Mouse (Mus musculus) left cerebral cortex, adult 8-10 months (tissue): ENCODE results near the gene Ppm1e. TPM values are rescaled to one million over a fixed set of nuclear protein-coding genes. Genes with fewer than 3 reads are reported as not detected.

Source experiments
- total RNA-seq, 4 experiments: library from RNA; stranded (reverse); gene quantifications; 2 replicates each; pipeline ENCODE4 v1.2.4; 2022

Ppm1e gene
- total RNA-seq, 4 experiments from 2014 or later, result 114 to 128 (median 123) TPM

Other genes with a start within 250 kb of the Ppm1e start
- gene Ska2, start 249.8 kb downstream of the Ppm1e start, total RNA-seq, result 10 to 100 TPM; 11.2 to 13.8 (median 12.4) TPM
- gene Trim37, start 231.9 kb downstream of the Ppm1e start, total RNA-seq, result 100 to 1,000 TPM; 199 to 222 (median 214) TPM
- gene Rad51c, start 45.9 kb upstream of the Ppm1e start, total RNA-seq, result 1 to 10 TPM; 2.6 to 4.7 (median 4.0) TPM
- 1 to 10 TPM in 1 of 4 experiments, under 1 TPM in 1, not detected in 2; 0.57 to 1.4 TPM for gene Tex14, start 46.0 kb upstream of the Ppm1e start, total RNA-seq
- gene Gm11492, start 207.6 kb upstream of the Ppm1e start, total RNA-seq, result under 1 TPM in 2 of 4 experiments, not detected in 2; 0.17 to 0.19 TPM
- gene Sept4, start 209.9 kb upstream of the Ppm1e start, total RNA-seq, result 100 to 1,000 TPM; 230 to 282 (median 253) TPM
- gene Mtmr4, start 233.1 kb upstream of the Ppm1e start, total RNA-seq, result 10 to 100 TPM; 79.3 to 88.0 (median 83.9) TPM